Mouse (Mus musculus) adrenal gland, postnatal 36 days (tissue): ENCODE measurements around the gene Nudt21. TPM values are rescaled to one million over a fixed set of nuclear protein-coding genes. Genes with fewer than 3 reads are reported as not detected.

Experiments used
- DNase-seq, 2 experiments: peaks; one replicate each; pipeline ENCODE4 v3.0.0; 2021; ENCODE audit warnings: mixed read lengths in 1 of 2
- long read RNA-seq, 2 experiments: library from polyadenylated mRNA; stranded (forward); transcript quantifications; one replicate each; pipeline ENCODE4 v2.0.0; 2021; ENCODE audit warnings: borderline sequencing depth in 2 of 2
- total RNA-seq, 2 experiments: library from RNA; stranded (reverse); gene quantifications; 2 replicates each; pipeline ENCODE4 v1.2.3; 2021

Nudt21 gene
- total RNA-seq: 10 to 100 TPM; 39.6 to 39.9 TPM
- long read RNA-seq, experiment 1, full-length matches to known transcripts: 60 of 66 reads
- long read RNA-seq, experiment 1, partial matches to known transcripts: 2 of 66 reads
- long read RNA-seq, experiment 1, other reads (novel, unspliced or antisense): 4 of 66 reads
- long read RNA-seq, experiment 2, full-length matches to known transcripts: 24 of 26 reads
- long read RNA-seq, experiment 2, partial matches to known transcripts: 0 of 26 reads
- long read RNA-seq, experiment 2, other reads (novel, unspliced or antisense): 2 of 26 reads

DNA sequence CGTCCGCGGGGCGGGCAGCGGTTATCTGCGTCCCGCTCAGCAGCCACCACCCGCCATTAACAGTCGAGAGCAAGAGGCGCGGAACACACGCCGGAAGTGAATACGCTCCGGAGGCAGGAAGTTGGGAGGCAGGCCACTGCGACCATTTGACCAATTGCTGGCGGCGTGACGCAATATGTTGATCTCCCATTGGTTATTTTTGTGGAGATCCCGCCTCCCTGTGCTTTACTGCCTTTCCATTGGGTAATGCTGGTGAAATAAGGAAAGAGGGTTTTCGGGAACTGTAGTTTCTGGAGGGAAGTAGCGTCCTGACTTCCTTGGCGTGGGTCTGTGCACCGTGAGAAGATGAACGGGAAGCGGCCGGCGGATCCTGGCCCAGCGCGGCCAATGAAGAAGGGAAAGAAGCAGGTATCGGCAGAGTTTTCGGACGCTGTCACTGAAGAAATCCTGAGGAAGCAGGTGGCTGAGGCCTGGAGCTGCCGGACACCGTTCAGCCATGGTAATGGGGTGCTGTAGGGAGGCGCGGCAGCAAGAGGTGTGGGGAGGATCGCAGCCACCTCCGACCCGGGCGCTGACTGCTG is at the start of gene Nudt21, which contains the start of gene Ogfod1:
TSS of gene Nudt21 (minus strand) at position 88 of the 581 bp plus-strand sequence.
TSS of gene Ogfod1 (plus strand) at position 255 of the 581 bp plus-strand sequence.
- DNase-seq: peak; percentile 91

DNA sequence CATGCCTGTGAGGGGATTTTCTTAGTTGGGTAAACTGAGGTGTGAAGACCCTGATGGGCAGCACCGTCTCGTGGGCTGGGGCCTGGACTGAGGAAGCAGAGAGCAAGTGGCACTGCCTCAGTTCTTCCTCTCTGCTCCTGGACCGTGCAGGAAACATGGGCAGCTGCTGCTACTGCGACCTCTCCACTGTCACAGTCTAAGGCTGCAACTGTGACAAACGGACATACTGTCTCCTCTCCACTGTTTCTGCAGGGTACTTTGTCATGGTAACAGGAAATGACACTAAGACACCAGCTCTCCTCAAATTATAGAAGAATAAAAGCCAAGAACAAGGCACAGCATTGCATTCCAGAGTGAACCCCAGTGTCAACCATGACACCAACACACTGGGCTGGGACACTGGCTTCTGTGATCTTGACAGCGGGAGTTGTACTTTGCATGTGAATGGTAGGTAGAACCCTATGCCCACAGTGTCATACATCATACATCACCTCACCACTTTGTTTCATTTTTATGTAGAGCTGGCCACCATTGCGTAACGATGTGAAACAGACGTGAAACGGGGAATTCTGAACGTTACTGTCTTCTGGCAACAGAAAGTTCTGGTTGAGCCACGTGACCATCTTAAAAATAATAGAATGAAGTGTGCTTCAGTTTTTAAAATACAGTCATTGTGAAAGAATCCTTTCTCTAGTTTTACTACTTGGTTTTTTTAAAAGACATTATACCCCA is 39.8 kb upstream of the Nudt21 start:
- no peak for DNase-seq

DNA sequence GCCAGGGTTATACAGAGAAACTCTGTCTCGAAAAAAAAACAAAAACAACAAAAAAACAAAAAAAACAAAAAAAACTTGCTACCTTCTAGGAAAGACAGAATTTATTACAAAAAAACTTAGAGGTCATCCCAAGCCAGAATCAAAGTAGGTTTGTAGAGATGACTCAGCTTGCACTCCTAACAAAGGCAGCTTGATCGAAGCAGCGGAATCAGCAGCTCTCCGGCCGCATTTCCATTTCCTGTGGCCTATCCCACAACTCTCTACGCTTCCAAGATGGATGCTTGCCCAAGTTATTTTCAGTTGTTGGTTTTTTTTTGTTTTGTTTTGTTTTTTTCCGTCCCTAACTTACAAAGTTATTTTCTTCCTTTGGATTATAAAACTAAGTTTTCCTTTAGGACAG is 32.0 kb upstream of the Nudt21 start:
- no peak for DNase-seq

DNA sequence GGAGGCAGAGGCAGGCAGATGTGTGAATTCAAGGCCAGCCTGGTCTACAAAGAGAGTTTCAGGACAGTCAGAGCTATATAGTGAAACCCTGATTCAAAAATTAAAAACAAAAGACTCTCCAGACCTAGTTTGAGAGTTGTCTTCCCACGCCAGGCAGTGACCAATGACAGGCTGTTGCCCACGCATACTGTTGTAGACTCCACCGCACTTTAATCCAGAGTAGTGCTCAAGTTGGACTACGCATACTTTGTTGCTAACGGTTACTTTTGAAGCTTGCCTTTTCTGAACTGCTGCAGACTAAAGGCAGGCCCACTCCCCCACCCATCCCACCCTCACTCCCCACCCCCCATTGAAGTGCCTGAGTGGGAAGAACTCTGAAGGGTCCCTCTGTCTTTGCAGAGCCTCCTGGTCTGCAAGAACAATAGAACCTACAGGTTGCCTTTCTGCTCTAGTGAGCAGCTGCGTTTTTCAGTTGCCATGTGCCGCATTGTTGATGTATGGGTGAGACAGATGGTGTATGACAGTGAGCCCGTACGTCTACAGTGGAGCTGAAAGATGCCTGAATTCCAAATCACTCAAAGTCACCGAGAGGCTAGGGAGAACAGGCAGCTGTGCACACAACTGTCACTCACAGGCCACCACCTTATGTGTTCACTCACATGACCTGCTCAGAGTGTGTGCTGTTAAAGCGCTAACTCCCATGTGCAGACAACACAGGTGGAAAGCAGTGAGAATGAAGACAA is 29.5 kb upstream of the Nudt21 start:
- no peak for DNase-seq

DNA sequence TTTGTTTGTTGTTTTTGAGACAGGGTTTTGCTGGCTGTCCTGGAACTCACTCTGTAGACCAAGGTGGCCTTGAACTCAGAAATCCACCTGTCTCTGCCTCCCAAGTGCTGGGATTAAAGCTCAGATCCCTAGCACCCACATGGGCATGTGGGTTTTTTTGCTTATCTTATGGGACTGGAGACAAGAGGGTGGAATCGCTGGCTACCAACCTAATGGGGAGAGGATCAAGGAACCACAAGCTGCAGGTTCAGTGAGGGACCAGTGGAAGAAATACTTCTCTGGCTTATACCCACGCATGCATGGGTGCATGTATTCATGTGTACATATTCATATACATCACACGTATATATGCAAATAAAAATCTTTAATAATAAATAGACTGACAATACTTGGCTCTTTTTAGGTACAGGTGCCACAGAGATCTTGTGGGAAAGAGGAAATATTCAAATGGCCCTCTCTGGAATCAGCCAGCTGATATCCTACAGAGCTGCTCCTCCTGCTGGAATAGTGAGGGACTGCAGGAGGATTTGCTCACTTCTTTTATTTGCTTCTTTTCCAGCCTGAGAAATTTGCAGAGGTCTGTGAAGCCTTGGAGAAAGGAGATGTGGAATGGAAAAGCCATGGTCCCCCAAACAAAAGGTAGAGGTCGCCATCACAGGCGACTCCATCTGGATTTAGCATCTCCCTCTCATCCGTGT is 20.5 kb upstream of the Nudt21 start:
- DNase-seq: peak; percentile 33 to 51

DNA sequence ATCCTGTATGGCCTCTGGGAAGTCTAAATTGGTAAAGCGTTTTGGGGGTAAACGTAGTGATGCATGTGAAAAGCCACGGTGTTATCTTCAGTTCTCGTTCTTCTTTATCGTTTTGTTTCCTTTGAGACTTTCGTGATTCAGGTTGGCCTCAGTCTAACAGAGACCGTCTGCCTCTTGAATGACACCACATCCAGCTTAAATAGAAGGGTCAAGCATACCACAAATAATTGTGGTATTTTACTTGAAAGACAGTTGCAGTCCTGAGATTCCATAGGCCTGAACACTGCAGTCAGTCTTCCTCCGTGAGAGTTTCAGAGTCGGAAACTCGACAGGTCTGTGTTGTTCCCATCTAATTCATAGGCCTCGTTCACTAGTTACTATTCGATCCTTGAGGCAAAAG is 15.9 kb upstream of the Nudt21 start:
- DNase-seq: no peak

DNA sequence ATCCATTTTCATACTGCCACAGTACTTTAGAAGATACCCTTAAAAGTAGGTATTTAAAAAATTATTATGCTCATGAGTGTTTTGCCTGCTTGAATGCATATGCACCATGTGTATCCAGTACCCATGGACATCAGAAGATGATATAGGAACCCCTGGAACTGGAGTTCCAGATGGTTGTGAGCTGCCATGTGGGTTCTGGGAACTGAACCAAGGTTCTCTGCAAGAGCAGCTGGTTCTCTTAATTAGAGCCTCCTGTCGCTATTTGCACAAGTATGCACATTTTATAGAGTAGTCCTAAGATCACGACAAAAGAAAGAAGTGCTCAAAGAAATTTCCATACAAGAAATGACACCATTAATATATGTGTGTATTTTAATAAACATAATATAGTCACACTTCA is 11.0 kb upstream of the Nudt21 start:
- DNase-seq: no peak

DNA sequence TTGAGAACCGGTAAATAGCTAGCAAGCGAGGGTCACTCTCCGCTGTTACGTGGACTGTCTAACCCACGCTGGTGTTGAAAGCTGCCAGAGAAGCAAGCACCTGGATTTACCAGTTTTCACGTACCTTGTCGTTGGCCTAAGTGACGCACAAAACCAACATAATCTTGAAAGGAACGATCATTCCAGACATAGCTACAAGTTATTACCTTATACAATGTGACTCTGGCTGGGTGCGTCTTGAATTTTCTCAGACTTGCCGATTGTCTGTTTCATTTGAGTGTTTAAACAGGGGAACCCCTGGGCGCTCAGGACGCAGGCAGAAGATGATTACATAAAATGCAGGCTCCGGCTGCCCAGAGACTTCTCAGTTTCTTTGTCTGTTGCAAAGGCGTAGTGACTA is 975 bp upstream of the Nudt21 start:
- DNase-seq: no peak

DNA sequence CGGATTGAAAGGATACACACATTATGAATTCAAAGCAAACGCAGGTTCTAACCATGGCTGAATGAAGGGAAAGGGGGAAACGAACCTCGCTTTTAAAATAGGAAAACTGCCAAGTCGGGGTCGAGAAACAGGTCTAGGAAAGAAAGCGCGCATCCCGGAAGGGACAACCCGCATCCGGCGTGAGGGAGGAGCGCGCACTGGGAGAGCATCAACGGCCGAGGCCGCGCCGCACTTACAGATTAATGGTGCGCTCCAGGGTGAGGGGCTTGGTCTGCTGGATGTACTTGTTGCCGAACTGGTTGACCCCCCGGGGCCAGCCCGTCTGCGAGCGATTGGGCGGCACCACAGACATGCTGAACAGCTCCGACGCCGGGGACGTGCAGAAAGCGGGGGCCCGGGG is 290 bp downstream of the Nudt21 start:
- DNase-seq: peak; percentile 75 to 78

DNA sequence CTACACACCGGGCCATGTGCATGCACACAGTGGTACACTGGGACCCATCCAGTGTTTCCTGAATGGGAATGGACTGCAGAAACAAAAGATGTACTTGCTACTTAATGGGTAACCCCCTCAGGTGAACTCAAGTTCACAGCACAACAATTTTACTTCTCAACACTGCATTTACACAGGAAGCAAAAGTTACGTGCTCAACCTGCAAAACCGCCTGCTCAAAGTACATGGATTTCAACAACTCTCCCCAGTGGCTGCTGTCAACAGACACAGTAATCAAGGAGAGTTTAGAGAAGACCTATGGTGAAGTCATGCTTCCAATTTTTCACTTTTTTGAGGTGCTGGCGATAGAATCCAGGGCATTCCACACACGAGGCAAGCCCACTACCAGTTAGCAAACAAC is 1.6 kb downstream of the Nudt21 start:
- DNase-seq: no peak

DNA sequence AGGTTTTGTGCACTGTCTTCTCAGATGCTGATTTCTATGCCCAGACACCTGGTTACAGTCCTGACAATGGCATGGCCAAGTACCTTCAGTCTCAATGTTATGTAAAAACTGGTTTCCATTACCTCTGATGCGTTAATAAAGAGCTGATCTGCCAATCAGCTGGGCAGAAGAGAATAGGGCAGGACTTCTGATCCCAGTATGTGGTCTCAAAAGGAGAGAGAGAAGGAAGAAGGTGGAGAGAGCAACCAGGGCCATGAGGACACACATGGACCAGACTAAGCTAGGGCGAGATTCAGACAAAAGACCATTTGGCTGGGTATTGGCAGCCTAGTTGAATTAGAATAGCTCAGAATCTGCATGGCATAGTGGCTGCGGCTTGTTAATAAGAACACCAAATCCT is 3.2 kb downstream of the Nudt21 start:
- DNase-seq: no peak

DNA sequence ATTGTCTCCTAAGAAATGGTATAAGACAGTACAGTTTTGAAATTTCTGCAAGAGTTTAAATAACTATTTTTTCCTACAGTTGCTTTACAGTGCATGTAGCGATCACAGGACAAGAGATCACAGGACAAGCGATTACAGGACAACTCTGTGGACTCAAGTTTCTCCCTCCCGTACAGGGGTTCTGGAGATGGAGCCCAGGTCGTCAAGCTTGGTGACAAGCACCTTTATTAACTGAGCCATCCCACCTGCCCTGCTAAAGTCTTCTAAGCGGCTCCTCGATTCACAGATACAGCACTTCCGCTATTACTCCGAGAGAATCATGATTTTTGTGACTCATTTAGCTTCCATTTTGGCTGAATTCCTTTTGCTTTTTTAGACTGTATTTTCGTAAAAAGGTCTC is 7.1 kb downstream of the Nudt21 start:
- DNase-seq: no peak

DNA sequence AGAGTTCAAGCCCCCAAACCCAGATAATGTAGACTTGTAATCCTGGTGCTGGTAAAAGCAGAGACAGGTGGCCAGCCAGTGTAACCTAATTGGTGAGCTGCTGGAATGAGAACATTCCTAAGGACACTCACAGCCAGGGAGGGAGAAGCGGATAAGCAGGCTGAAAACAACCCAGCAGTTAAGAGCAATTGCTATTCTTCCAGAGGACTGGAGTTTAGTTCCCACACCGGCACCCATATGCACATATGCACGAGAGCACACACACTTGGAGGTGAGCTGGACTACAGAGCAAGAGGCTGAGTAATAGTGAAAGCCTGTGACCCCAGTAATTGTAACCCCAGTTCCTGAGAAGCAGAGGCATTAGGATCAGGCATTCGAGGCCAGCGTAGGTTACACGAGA is 12.9 kb downstream of the Nudt21 start:
- DNase-seq: no peak

DNA sequence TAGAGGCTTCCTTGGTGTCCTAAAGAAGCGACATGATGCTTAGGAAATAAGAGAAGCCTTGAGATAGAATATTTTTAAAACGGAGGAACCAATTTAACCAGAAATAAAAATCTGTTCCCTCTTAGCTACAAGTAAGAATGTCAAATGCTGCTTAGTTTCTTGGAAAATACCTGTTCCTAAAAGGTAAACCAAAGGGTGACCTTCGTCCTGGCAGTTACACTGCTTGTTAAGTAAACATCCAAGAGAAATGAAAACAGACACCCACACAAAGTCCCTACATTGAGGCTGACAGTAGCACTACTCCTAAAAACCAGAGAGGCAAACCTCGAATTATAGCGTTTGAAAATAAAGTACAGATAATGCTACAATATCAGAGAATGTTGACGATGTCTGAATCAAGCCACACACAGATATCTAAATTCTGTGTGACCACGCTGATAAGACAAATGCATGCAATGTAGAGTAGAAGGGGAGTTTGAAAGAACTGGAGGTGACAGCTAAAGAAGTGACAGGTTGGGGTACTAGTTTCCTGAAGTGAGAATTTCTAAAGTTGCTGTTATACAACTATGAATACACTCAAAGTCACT is 23.7 kb downstream of the Nudt21 start:
- no peak for DNase-seq

DNA sequence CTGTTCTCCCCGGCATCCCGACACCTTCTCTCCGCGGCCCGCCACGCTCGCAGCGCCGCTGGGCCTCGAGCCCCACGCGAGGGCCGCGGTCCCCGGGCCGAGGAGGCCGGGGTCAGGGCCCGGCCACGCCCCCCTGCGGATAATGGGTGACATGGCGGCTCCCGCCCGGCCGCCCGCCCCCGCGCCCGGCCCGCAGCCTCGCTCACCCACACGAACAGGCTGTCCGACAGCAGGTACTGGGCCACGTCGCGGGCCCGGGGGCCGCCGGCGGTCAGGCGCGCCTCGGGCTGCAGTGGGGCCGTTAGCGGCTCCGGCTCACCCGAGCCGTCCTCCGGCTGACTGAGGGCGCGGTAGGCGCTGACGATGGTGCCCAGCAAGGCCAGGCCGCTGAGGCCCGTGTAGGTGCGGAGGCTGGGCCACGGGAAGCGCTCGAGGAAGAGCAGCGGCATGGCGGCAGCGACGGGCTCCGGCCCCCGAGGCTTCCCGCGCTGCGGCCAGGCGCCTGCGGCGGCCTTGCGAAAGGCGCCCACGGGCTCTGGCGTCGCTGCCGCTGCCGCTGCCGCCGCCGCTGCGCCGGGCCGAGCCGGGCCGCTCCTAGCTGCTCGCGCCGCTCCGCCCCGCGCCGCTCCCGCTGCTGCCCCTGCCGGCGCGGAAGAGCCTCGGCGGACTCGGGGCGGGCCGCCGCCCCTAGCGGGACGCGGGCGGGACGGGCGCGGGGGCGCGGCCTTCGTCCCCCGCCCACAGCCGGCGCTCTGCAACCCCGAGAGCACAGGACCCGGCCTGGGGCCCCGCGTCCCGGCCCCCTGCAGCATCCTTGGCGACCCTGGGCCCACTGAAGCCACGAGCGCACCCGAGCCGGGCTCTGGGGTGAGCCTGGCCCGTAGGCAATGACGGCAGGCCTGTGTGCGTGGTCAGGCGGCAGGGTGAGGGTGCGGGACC is 24.5 kb downstream of the Nudt21 start, which contains the start of gene Amfr:
TSS of gene Amfr (minus strand) at position 830 of the 939 bp plus-strand sequence.
- DNase-seq: peak; percentile 78 to 88

DNA sequence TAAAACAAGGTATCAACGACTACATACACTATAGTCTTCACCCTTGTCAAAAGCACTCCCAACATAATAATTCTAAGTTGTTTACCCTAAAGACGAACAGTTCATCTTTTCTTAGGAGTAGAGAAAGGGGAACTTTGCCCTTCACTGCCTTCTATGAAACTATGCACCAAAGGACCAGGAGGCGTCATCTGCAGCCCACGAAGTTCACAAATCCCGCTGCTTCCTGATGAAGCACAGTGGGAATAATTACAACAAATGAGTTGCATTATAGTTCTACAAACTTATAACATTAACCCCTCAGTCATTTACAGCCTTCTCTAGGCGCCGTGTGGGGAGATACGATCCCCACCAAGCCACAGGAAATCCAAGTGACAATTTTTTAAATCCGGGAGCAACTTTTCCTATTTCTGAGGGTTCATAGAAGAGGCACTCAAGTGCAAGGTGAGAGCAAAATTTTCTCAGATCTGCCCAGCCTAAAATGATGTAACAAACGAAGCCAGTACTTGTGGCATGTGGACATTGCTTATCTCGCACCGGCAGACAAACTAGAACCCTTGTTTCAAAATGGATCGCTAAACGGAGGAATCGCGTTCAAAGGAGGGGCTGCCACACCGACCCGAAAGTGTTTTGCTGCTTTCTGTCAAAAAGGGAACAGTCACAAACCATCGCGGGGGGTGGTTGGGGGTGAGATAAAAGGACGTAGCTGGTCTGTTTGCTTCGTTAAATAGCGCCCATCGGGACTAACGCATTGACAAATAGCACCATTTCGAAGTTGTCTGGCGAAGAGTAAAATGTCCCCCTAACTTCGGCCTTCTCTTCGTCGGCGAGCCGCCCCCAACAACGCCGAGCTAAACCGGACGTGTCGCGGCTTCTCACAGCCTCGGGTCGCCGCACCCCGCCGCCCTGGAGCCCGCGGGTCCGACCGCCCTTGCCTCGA is 25.5 kb downstream of the Nudt21 start:
- DNase-seq: peak in 1 of 2 experiments; percentile 10

DNA sequence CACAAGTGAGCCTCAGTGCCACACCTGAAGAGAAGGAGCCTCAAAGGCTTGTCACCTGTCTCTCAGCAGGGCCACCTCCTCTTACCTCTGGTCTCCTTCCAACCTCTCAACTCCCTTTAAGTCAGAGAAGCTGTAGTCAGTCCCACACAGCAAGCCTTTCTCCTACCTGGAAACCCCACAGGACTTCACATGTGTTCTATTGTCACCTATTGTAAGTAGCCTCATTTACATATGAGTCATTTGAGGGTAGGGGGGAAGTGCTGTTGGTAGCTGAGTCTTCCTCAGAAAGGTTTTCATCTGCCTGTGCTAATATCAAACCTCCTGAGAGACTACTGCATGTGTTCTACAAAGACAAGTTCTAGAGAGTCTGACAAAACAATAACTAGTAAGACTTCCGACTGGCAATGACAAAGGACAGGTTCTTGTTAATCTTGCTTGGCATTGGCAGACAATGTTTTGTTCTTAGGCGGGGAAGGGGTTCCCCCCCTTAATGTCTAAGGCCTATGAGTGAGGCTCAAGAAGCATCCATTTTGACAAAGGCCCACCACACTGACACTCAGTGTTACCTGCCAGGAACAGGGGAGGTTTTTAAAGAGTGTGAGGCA is 26.6 kb downstream of the Nudt21 start:
- DNase-seq: no peak

DNA sequence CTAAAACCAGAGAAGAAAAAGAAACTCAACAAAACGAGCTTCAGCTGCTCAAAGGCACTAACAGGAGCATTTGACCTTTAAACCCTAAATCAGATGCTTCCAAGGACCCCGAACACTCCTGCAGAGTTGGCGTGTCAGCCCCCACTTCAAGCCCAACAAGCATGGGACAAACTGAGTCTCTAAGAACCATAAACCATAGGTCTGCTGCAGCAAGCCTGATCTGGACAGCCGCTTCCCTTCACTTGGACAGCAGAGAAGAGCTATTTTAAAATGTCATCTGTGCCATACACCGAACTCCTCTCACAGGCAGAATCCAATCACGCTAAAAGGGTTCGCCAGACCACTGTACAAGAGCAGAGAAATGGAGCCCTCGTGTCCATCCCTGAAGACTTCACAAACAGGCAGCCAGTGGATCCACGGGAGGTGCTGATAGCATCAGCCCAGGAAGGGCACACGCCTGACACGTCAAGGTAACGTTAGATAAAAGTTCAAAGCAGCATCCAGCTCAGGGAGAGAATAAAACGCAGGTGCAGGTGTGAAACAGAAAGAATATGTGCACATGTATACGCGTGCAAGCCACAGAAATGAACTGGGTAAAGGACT is 27.5 kb downstream of the Nudt21 start:
- DNase-seq: no peak
